Mouse (Mus musculus) limb, embryonic 12.5 days (tissue): Measurements from ENCODE around the gene Iqca. TPM values are rescaled to one million over a fixed set of nuclear protein-coding genes. Genes with fewer than 3 reads are reported as not detected.

Source experiments
- ATAC-seq: fragments of 200-750 bp; cut with Nextera tagmentation; 2 replicates; pipeline ENCODE4 v1.8.0; 2017; ENCODE audit warnings: low read depth, moderate TSS enrichment; ENCODE audit not compliant: insufficient number of reproducible peaks, insufficient read depth, low FRiP score, low TSS enrichment
- H3K27ac ChIP-seq: fragments of 300-500 bp; sonication (generic); 2 replicates; pipeline ENCODE4 v1.5.1; 2016; ENCODE audit warnings: mild to moderate bottlenecking, moderate library complexity
- H3K27me3 ChIP-seq: fragments of 300-500 bp; sonication (generic); 2 replicates; pipeline ENCODE4 v1.6.1; 2016; ENCODE audit warnings: mild to moderate bottlenecking, moderate library complexity
- H3K36me3 ChIP-seq: fragments of 300-500 bp; sonication (generic); 2 replicates; pipeline ENCODE4 v1.6.1; 2016; ENCODE audit warnings: mild to moderate bottlenecking, moderate library complexity
- H3K4me1 ChIP-seq: fragments of 300-500 bp; sonication (generic); replicated peaks from 2 replicates; pipeline ENCODE4 v1.6.1; 2016
- H3K4me2 ChIP-seq: fragments of 300-500 bp; sonication (generic); 2 replicates; pipeline ENCODE4 v1.6.1; 2016; ENCODE audit warnings: mild to moderate bottlenecking, moderate library complexity
- H3K4me3 ChIP-seq: fragments of 300-500 bp; sonication (generic); replicated peaks from 2 replicates; pipeline ENCODE4 v1.5.1; 2016; ENCODE audit warnings: mild to moderate bottlenecking
- H3K9ac ChIP-seq: fragments of 300-500 bp; sonication (generic); replicated peaks from 2 replicates; pipeline ENCODE4 v1.6.1; 2016; ENCODE audit warnings: mild to moderate bottlenecking, moderate library complexity
- H3K9me3 ChIP-seq: fragments of 300-500 bp; sonication (generic); 2 replicates; pipeline ENCODE4 v1.6.1; 2016; ENCODE audit warnings: mild to moderate bottlenecking, moderate library complexity
- WGBS: fragments of 180-500 bp; shearing (Covaris S2); methylation state at CpG from one replicate; pipeline ENCODE4 v1.1.7; 2016; 5-methylcytosine and 5-hydroxymethylcytosine counted together
- polyA plus RNA-seq: library from polyadenylated mRNA; unstranded; fragments of >200 nt; fragmentation: Nextera tagmentation; extraction: Ambion mirVana; gene quantifications from 2 replicates; pipeline ENCODE4 v1.2.1, GENCODE M21; 2016

Iqca gene
- polyA plus RNA-seq, 1 experiment from 2014 or later, result not detected

DNA sequence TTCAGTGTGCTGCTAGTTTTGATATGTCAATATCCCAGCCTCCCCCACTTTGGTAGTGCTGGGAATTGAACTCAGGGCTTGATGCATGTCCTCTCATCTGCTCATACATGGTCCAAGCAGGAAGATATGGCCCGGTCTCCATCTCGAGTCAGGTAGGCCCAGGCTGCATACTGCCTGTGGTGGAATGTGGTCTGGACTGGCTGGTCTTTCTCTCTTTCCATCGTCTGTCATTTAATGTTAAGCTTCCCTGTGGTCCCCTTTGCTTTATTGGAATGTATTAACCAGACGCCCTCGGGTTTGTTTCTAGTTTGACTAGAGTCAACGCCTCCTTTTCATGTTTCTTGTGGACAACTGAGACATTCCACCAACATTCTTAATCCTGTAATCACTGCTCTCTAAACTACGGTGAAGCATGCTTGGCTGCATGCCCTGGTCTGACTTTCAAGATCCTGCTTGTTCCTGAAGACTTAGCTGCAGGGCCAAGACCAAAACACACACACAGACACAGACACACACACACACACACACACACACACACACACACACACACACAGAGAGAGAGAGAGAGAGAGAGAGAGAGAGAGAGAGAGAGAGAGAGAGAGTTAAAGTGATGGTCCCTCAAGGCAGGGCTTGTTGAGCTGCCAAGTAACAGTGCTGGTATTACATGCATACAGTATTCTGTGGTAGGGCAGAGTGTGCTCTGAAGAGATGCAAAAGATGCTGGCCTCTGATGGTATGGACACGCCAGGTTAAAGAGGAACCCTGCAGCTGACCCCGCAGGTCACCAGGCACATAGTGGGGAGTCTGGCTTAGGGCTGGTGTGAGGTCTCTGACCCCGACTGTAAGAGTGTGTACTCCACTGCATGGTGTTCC is 52.6 kb downstream of the Iqca start:
- Histone ChIP-seq H3K36me3 (no peaks in the 10 kb centered on the region), H3K27me3 (peaks cover 4% of the 10 kb centered on the region; the same call in 1 of the 2 replicates), H3K4me2 (no peak overlapping the region), H3K9ac (no peak overlapping the region), H3K27ac (0 out of 2 replicates have a peak overlapping the region, but pooled peaks have one; percentile 7), H3K4me3 (no peak overlapping the region), H3K4me1 (no peaks in the 10 kb centered on the region; the same call in 1 of the 2 replicates), H3K9me3 (no peaks in the 10 kb centered on the region)
- no peak for ATAC-seq
- 60% methylated on average over 10 of the region's 10 CpGs for WGBS

DNA sequence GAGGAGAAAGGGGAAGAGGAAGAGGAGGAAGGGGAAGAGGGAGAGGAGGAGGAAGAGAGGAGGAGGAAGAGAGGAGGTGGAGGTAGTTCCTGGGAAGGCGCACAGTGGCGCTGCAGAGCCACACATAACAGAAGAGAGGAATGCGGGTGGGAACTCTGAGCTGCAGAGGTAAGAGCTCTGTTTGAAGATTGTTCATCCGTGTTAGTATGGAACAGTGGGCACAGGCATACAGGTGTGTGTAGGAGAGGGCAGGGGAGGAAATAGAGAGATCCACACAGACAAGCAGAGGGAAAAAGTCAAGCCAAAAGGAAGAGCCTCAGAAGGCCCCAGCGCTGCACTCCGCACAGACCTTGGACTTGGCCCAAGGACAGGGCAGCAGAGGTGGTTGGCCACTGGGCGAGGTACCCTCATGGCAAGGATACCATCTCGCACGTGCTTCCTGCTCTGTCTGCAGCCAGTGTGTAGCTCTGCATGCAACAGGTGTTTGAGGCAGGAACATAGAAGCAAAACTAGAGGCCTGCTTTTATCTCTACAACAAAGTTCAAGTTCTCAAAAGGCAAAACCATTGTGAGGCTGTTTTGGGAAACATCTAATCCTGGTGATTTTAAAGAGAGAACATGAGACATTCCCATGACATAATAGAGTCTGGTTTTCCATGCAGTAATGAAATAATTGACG is 60.2 kb downstream of the Iqca start:
- Histone ChIP-seq H3K4me1 (no peaks in the 10 kb centered on the region), H3K27ac (no peak overlapping the region), H3K9ac (no peak overlapping the region), H3K36me3 (no peaks in the 10 kb centered on the region), H3K4me2 (no peak overlapping the region), H3K27me3 (peaks cover 10% of the 10 kb centered on the region), H3K9me3 (no peaks in the 10 kb centered on the region), H3K4me3 (no peak overlapping the region)
- no peak for ATAC-seq
- 77% methylated on average over 10 of the region's 10 CpGs for WGBS

DNA sequence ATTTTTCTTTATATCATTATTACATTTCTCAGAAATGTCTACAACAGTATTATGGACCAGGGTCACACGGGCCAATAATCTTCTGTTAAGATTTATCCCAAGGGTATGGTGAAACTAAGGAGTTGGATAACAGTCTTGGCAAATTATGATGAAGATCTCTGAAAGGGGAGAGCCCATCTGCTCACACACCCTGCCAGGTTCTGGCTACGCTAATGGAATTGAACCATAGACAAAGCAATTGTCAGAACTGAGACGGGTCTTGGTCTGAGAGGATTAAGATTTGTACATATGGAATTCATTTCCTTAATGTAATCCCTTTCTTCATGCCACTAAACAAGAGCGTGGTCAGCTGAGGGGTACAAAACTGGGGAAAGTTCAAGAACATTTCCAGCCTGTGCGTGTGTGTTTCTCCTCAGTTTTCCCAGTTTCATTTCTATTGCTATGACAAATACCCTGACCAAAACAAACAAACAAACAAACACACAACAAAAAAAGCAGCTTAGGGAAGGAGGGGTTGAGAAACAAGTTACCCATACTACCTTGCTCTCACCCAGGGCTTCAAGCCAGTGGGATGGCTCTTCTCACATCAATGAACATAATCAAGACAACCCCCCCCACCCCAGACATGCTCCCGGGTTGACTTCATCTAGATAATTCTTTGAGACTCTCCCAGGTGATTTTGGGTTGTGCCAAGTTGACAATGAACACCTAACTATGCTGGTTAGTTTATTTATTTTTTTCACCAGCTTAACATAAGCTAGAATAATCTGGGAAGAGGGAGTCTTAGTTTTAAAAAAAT is 64.8 kb downstream of the Iqca start:
- 51% methylated on average over 6 of the region's 6 CpGs for WGBS
- 0 out of 2 replicates have a peak, but pooled peaks cover 6% of the 10 kb centered on the region for H3K9me3 ChIP-seq
- no peak overlapping the region for H3K4me2 ChIP-seq
- no peak overlapping the region for H3K4me3 ChIP-seq
- peaks cover 3% of the 10 kb centered on the region; the same call in 1 of the 2 replicates for H3K4me1 ChIP-seq
- H3K36me3 ChIP-seq, result no peaks in the 10 kb centered on the region
- H3K9ac ChIP-seq, result no peak overlapping the region
- no peak overlapping the region for H3K27ac ChIP-seq
- H3K27me3 ChIP-seq, result peaks cover 9% of the 10 kb centered on the region
- ATAC-seq, result no peak

GRCm38 (mm10) chr1:90086461-90086860 is 66.7 kb downstream of the Iqca start:
- 0 out of 2 replicates have a peak, but pooled peaks cover 6% of the 10 kb centered on the region for H3K9me3 ChIP-seq
- H3K4me1 ChIP-seq, result peaks cover 3% of the 10 kb centered on the region; the same call in 1 of the 2 replicates
- WGBS, result 85% methylated on average over 10 of the region's 10 CpGs
- ATAC-seq, result no peak
- no peak overlapping the region for H3K4me2 ChIP-seq
- no peak overlapping the region for H3K9ac ChIP-seq
- H3K27me3 ChIP-seq, result no peaks in the 10 kb centered on the region; the same call in 1 of the 2 replicates
- H3K36me3 ChIP-seq, result no peaks in the 10 kb centered on the region
- no peak overlapping the region for H3K4me3 ChIP-seq
- no peak overlapping the region for H3K27ac ChIP-seq

DNA sequence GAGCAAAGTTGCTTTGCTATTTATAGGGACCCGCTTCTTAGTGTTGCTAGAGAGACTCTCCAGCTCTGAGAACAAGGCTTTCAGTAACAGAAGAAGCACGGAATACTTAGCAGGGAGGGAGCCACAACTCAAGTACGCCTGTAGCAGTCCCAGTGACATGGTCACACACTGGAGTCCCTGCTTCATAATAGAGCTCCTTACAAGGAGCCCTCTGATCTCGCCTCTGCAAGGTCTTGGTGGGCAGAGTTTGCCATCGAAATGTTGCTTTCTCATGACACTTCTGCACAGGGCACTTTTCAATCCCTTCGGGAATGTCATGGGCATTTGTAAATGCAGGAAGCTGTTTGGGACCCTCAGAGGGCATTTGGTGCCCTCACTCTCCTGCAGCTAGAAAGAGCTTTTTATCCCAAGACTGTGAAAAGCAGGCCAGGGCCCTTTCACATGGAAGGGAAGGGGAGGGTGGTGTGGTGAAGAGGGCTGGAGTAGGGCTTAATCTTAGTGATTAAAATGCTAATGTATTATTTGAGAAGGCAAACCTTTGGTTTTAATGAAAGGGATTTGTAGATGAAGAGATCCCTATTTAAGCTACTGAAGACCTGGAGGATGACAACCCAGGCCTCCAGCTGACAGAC is 67.6 kb downstream of the Iqca start:
- H3K4me3 ChIP-seq, result no peak overlapping the region
- no peak overlapping the region for H3K27ac ChIP-seq
- H3K9me3 ChIP-seq, result 0 out of 2 replicates have a peak, but pooled peaks cover 6% of the 10 kb centered on the region
- peaks cover 3% of the 10 kb centered on the region; the same call in 1 of the 2 replicates for H3K4me1 ChIP-seq
- no peaks in the 10 kb centered on the region for H3K36me3 ChIP-seq
- ATAC-seq, result no peak
- H3K27me3 ChIP-seq, result no peaks in the 10 kb centered on the region; the same call in 1 of the 2 replicates
- no peak overlapping the region for H3K4me2 ChIP-seq
- WGBS, result 46% methylated on average over 6 of the region's 6 CpGs
- no peak overlapping the region for H3K9ac ChIP-seq

DNA sequence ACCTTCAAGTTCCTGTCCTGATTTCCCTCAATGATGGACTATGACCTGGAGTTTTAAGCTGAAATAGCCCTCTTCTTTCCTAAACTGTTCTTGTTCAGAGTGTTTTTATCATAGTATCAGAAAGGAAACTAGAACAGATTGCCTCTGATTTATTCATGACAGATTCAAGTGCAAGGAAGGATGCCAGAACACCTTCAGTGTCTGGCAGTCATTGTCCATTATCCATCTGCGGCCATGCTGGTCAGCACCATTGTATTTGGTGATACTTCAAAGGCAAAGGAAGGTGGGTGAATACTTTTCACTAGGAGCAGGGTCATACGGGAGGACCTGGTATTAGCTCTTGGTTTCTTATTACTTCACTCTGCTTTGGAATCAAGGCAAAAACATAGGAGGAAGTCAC is 76.9 kb downstream of the Iqca start:
- Histone ChIP-seq H3K9me3 (no peaks in the 10 kb centered on the region), H3K4me3 (no peak overlapping the region), H3K36me3 (no peaks in the 10 kb centered on the region), H3K4me1 (0 out of 2 replicates have a peak, but pooled peaks cover 3% of the 10 kb centered on the region), H3K27me3 (no peaks in the 10 kb centered on the region), H3K9ac (no peak overlapping the region), H3K4me2 (no peak overlapping the region), H3K27ac (no peak overlapping the region)
- 83% methylated on average over 2 of the region's 2 CpGs for WGBS
- ATAC-seq, result no peak

DNA sequence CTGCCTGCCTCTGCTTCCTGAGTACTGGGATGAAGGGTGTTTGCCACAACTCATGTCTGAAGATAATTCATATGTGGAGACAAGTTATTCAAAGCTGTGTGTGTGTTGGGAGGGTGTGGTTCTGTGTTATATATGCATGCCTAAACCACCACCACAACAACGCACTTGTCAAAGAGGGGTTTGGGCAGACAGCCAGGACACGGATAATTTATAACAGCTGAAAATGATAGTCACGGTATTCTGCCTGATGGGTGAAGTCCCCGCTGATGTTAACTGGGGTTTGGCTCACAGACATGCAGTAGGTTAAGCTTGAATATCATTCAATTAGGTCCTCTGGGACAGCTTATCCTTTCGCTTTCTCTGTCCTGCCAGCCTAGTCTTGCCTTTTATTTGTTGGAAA is 78.4 kb downstream of the Iqca start:
- 80% methylated on average over 5 of the region's 5 CpGs for WGBS
- Histone ChIP-seq H3K27ac (no peak overlapping the region), H3K4me3 (no peak overlapping the region), H3K9ac (no peak overlapping the region), H3K27me3 (0 out of 2 replicates have a peak, but pooled peaks cover 5% of the 10 kb centered on the region), H3K36me3 (no peaks in the 10 kb centered on the region), H3K4me1 (0 out of 2 replicates have a peak, but pooled peaks cover 3% of the 10 kb centered on the region), H3K4me2 (no peak overlapping the region), H3K9me3 (no peaks in the 10 kb centered on the region)
- ATAC-seq, result no peak

DNA sequence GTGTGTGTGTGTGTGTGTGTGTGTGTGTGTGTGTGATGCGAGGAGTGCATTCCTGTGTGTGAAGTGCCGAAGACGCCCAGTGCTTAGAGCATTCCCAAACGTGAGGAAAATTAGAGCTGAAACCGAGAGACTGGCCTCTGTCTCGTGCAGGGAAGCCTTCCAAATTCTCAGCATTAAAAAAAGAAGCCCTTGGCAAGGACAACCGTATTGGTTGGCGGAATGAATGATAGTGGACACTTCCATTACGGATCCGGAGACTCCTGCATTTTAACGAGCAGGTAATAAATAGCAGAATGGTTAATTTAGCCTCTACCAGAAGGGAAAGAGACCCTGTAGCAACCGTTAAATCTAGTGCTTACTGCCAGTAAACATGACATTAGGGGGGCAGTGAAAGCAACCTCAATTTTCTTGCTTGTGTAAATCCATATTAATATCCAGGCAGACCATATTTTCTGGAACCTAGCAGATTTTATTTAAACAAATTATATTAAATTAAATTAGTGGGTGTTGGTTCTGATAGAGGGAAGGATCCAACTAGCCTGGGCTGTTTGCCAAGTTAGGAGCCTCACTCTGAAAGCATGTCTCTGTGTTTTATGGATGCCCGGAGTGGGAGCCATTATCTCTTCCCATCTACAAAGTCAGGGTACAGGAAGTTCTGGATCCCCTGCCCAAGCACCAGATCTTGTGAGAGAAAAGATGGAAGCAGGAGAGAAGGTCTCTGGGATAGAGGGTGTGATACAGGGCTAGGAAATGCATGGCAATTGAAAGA is 81.2 kb downstream of the Iqca start:
- no peak overlapping the region for H3K27ac ChIP-seq
- 0 out of 2 replicates have a peak, but pooled peaks cover 3% of the 10 kb centered on the region for H3K4me1 ChIP-seq
- no peak overlapping the region for H3K4me2 ChIP-seq
- H3K9me3 ChIP-seq, result no peaks in the 10 kb centered on the region
- 58% methylated on average over 13 of the region's 13 CpGs for WGBS
- no peak overlapping the region for H3K9ac ChIP-seq
- 0 out of 2 replicates have a peak, but pooled peaks cover 10% of the 10 kb centered on the region for H3K27me3 ChIP-seq
- H3K36me3 ChIP-seq, result no peaks in the 10 kb centered on the region
- no peak for ATAC-seq
- no peak overlapping the region for H3K4me3 ChIP-seq

- peaks cover 4% of the 10 kb centered on the region; the same call in 1 of the 2 replicates for H3K4me1 ChIP-seq
- peaks cover 24% of the 10 kb centered on the region for H3K27me3 ChIP-seq
- H3K27ac ChIP-seq, result no peak overlapping the region
- no peak overlapping the region for H3K4me3 ChIP-seq
- no peak for ATAC-seq
- H3K4me2 ChIP-seq, result no peak overlapping the region
- H3K9ac ChIP-seq, result no peak overlapping the region
- H3K36me3 ChIP-seq, result no peaks in the 10 kb centered on the region
- 23% methylated on average over 7 of the region's 7 CpGs for WGBS
- H3K9me3 ChIP-seq, result no peaks in the 10 kb centered on the region
These were observed 92.6 kb downstream of the Iqca start for GRCm38 (mm10) chr1:90060599-90060998.

DNA sequence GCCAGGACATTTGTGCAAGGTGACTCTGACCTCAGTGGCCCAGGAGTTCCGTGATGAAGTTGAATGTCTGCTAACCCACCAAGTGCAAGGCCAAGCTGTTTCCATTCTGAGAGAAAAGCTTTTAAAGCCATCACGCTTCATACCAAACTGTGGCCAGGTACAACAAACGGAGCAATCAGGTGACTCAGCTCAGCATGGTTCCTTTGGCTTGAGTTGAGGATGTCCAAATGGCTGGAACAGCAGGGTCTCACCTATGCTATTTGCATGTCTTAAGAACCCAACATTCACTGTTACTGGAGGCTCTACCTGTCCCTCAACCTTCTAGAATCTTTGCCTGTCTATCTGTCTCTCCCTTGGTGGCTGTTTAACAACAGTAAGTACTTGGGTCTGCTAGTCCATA is 93.1 kb downstream of the Iqca start:
- no peak overlapping the region for H3K4me3 ChIP-seq
- peaks cover 24% of the 10 kb centered on the region for H3K27me3 ChIP-seq
- 69% methylated on average over 3 of the region's 3 CpGs for WGBS
- H3K9me3 ChIP-seq, result no peaks in the 10 kb centered on the region
- no peak overlapping the region for H3K4me2 ChIP-seq
- no peak overlapping the region for H3K27ac ChIP-seq
- peaks cover 4% of the 10 kb centered on the region; the same call in 1 of the 2 replicates for H3K4me1 ChIP-seq
- no peak for ATAC-seq
- H3K9ac ChIP-seq, result no peak overlapping the region
- H3K36me3 ChIP-seq, result no peaks in the 10 kb centered on the region
